Mouse (Mus musculus): ENCODE data around the gene Abhd16b.

Gene Abhd16b

GRCm38 (mm10) chr2:181536410-181536809 is 43.4 kb downstream of the Abhd16b start:
- in situ Hi-C loops (cut with MboI; ENCODE audit: low sequenced_read_pairs): no loop called here

- in situ Hi-C loops (cut with MboI; ENCODE audit: low sequenced_read_pairs): no loop called here
These were observed 44.5 kb downstream of the Abhd16b start for GRCm38 (mm10) chr2:181537444-181538047.

- in situ Hi-C loops (cut with MboI; ENCODE audit: low sequenced_read_pairs): no loop called here
These were observed 48.9 kb downstream of the Abhd16b start for GRCm38 (mm10) chr2:181541761-181542380.
